Mouse (Mus musculus): ENCODE results near the gene St8sia4. TPM values are rescaled to one million over a fixed set of nuclear protein-coding genes. Genes with fewer than 3 reads are reported as not detected.

St8sia4 gene
- polyA plus RNA-seq, 1 experiment from 2014 or later: 50.2 TPM

DNA sequence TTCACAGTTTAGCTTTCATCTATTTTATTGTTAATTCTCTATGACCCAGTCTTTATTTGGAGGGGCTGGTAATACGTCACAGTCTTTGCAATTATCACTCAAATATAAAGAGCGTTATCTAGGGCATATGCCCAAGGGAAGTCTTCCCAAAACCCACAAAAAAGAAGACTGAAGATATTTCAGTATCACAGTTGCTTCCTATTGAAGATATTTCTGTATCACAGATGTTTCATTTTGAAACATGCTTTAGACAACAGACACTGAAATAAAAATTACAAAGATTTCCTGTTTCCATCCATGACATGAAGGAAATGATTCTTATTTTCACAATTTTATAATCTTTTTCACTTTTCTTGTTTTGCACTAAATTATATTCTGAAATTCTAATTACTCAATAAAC is 57.4 kb downstream of the St8sia4 start:
- H3K36me3 ChIP-seq (replicated peaks; ENCODE audit: control insufficient read depth, insufficient read depth): 0 out of 2 replicates have a peak, but pooled peaks cover 3% of the 10 kb centered on the region
- no peak overlapping the region for H3K27ac ChIP-seq
- H3K9ac ChIP-seq: no peak overlapping the region
- 83% methylated on average over 2 of the region's 2 CpGs for WGBS
- DNase-seq (ENCODE audit: low spot score) (no peak), ATAC-seq (ENCODE audit: low FRiP score) (no peak)
- H3K9me3 ChIP-seq (ENCODE audit: control insufficient read depth, low read length): no peaks in the 10 kb centered on the region
- no peak overlapping the region for H3K4me2 ChIP-seq (replicated peaks)
- no peaks in the 10 kb centered on the region for H3K27me3 ChIP-seq (ENCODE audit: control insufficient read depth, insufficient read depth, low read length)
- H3K4me1 ChIP-seq (replicated peaks; ENCODE audit: control insufficient read depth, insufficient read depth, low read length): no peaks in the 10 kb centered on the region
- no peak overlapping the region for H3K4me3 ChIP-seq (replicated peaks; ENCODE audit: low read length)

DNA sequence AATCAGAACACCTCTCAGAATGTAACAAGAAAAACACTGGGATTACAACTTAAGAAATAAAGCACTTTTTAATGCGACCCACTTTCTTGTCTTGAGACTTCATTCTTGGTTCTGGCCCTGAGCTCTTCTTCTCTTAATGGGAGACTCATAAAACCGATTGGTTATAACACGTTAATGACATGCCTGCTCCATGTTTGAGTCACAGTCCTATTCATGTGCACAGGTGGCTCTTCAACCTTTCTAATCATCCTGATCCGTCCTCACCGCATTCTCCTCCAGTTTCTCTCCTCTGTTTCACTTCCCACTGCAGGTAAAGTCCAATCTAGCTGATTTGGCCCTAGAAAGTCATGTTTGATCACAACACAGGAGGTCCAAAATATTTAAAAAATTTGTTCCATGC is 58.3 kb downstream of the St8sia4 start:
- ATAC-seq (ENCODE audit: low FRiP score) (no peak), DNase-seq (ENCODE audit: low spot score) (no peak)
- no peak overlapping the region for H3K9ac ChIP-seq
- H3K4me1 ChIP-seq (replicated peaks; ENCODE audit: control insufficient read depth, insufficient read depth, low read length): no peaks in the 10 kb centered on the region
- no peaks in the 10 kb centered on the region for H3K9me3 ChIP-seq (ENCODE audit: control insufficient read depth, low read length)
- 0 out of 2 replicates have a peak, but pooled peaks cover 3% of the 10 kb centered on the region for H3K36me3 ChIP-seq (replicated peaks; ENCODE audit: control insufficient read depth, insufficient read depth)
- H3K27me3 ChIP-seq (ENCODE audit: control insufficient read depth, insufficient read depth, low read length): no peaks in the 10 kb centered on the region
- H3K4me3 ChIP-seq (replicated peaks; ENCODE audit: low read length): no peak overlapping the region
- no peak overlapping the region for H3K27ac ChIP-seq
- 95% methylated on average over 5 of the region's 5 CpGs for WGBS
- H3K4me2 ChIP-seq (replicated peaks): no peak overlapping the region

DNA sequence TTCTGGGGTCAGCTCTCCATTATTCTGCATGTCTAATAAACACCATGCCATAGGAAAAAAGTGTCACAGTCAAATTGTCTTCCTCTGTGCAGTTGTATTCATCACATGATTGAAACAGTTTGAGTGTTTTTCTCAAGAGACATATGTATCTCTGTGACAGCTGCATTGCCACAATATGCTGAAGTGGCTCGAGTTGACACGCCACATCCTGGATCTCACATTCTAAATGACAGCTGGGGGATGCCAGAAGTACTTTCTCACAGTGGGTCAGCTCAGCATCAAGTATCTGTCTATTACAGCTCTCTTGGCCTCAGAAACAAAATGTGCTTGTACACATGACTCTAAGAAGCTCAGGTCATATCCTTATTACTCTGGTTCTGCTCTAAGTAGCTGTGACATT is 61.9 kb downstream of the St8sia4 start:
- no peak overlapping the region for H3K27ac ChIP-seq
- no peak overlapping the region for H3K4me2 ChIP-seq (replicated peaks)
- H3K4me3 ChIP-seq (replicated peaks; ENCODE audit: low read length): no peak overlapping the region
- 0 out of 2 replicates have a peak, but pooled peaks cover 3% of the 10 kb centered on the region for H3K36me3 ChIP-seq (replicated peaks; ENCODE audit: control insufficient read depth, insufficient read depth)
- no peak overlapping the region for H3K9ac ChIP-seq
- WGBS: 64% methylated on average over 2 of the region's 2 CpGs
- no peak for DNase-seq (ENCODE audit: low spot score)
- no peaks in the 10 kb centered on the region for H3K9me3 ChIP-seq (ENCODE audit: control insufficient read depth, low read length)
- H3K27me3 ChIP-seq (ENCODE audit: control insufficient read depth, insufficient read depth, low read length): no peaks in the 10 kb centered on the region
- no peaks in the 10 kb centered on the region for H3K4me1 ChIP-seq (replicated peaks; ENCODE audit: control insufficient read depth, insufficient read depth, low read length)
- ATAC-seq (ENCODE audit: low FRiP score): no peak

DNA sequence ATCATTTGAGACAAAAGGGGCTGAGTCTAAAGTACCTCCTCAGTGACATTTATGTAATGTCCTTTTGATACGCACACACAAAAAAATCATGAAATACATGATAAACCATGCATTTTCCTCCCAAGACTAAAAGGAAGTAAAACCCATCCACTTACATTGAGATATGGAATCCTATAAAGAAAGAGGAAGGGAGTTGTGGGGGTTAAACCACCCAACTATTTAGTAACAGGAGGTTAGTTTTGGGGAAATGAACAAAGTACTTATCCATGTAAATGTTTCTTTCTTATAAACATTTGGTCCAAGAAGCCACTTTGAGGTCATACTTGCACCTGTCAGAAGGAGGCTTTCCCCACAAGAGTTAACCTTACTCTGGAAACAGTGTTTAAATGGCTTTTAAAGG is 69.3 kb downstream of the St8sia4 start:
- DNase-seq (ENCODE audit: low spot score): no peak
- no peaks in the 10 kb centered on the region for H3K9me3 ChIP-seq (ENCODE audit: control insufficient read depth, low read length)
- H3K9ac ChIP-seq: no peak overlapping the region
- no peak overlapping the region for H3K27ac ChIP-seq
- no peak overlapping the region for H3K4me3 ChIP-seq (replicated peaks; ENCODE audit: low read length)
- no peak overlapping the region for H3K4me2 ChIP-seq (replicated peaks)
- no peaks in the 10 kb centered on the region for H3K4me1 ChIP-seq (replicated peaks; ENCODE audit: control insufficient read depth, insufficient read depth, low read length)
- 97% methylated on average over 1 of the region's 1 CpGs for WGBS
- ATAC-seq (ENCODE audit: low FRiP score): no peak
- H3K36me3 ChIP-seq (replicated peaks; ENCODE audit: control insufficient read depth, insufficient read depth): no peaks in the 10 kb centered on the region
- H3K27me3 ChIP-seq (ENCODE audit: control insufficient read depth, insufficient read depth, low read length): no peaks in the 10 kb centered on the region

DNA sequence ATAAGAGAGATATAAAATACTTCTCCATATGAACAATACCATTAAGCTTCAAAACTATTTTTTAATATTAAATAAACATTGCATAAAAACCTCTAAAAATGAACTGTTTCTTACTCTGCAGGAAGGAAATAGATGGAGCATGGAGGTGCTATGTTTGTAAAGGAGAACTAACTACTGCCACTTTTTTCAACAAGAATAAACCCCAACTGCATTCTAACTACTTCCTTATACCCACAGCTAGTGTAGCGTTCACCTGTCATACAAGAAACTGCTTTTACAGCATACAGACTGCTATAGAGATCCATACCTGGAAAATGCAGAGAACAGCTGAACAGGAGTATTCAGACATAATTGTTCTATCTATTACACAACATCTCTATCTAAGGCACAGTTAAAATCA is 70.5 kb downstream of the St8sia4 start:
- Histone ChIP-seq H3K4me2 (replicated peaks) (no peak overlapping the region), H3K9ac (no peak overlapping the region), H3K36me3 (replicated peaks; ENCODE audit: control insufficient read depth, insufficient read depth) (no peaks in the 10 kb centered on the region), H3K4me3 (replicated peaks; ENCODE audit: low read length) (no peak overlapping the region), H3K4me1 (replicated peaks; ENCODE audit: control insufficient read depth, insufficient read depth, low read length) (no peaks in the 10 kb centered on the region), H3K27ac (no peak overlapping the region), H3K27me3 (ENCODE audit: control insufficient read depth, insufficient read depth, low read length) (no peaks in the 10 kb centered on the region), H3K9me3 (ENCODE audit: control insufficient read depth, low read length) (no peaks in the 10 kb centered on the region)
- ATAC-seq (ENCODE audit: low FRiP score) (no peak), DNase-seq (ENCODE audit: low spot score) (no peak)
- 91% methylated on average over 1 of the region's 1 CpGs for WGBS

DNA sequence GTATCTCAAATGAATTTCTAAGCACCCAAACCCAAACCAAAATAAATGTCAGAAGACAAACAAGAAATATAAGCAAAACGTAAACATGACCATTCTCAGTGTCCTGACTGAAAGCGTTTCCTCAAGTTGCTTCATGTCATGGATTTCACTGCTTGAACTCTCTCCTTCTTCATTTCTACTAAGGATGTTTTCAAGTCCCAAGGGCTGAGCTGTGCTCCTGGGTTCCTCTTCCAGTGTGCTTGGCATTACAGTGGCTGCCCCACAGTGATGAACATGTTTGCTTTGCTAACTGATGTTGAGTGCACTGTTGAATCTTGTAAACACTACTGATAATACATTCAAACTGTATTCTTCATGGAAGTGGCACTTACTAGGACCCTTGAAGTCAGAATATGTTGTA is 76.3 kb downstream of the St8sia4 start:
- H3K4me1 ChIP-seq (replicated peaks; ENCODE audit: control insufficient read depth, insufficient read depth, low read length): no peaks in the 10 kb centered on the region
- H3K27me3 ChIP-seq (ENCODE audit: control insufficient read depth, insufficient read depth, low read length): no peaks in the 10 kb centered on the region
- no peak overlapping the region for H3K4me2 ChIP-seq (replicated peaks)
- H3K4me3 ChIP-seq (replicated peaks; ENCODE audit: low read length): no peak overlapping the region
- no peak overlapping the region for H3K9ac ChIP-seq
- peaks cover 10% of the 10 kb centered on the region for H3K36me3 ChIP-seq (replicated peaks; ENCODE audit: control insufficient read depth, insufficient read depth)
- WGBS: 80% methylated on average over 2 of the region's 2 CpGs
- H3K9me3 ChIP-seq (ENCODE audit: control insufficient read depth, low read length): no peaks in the 10 kb centered on the region
- DNase-seq (ENCODE audit: low spot score) (no peak), ATAC-seq (ENCODE audit: low FRiP score) (no peak)
- no peak overlapping the region for H3K27ac ChIP-seq

DNA sequence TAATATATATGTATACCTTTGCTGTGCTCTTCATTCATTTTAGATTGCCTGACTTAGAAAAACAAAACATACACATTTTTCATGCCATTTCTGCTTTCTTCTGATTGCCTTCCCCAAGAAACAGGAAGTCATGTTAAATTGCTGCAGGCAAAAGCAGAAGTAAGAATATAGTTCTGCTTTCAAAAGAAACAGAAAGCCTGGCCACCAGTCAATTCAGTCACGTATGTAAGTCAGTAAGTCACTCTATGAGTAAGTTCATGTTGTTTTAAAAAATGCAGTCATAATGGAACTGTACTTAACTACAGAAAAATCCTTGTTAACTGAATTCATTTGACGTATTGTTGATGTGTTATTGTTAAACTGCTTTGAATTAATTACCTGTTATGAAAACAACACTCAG is 77.3 kb downstream of the St8sia4 start:
- H3K4me3 ChIP-seq (replicated peaks; ENCODE audit: low read length): no peak overlapping the region
- 90% methylated on average over 2 of the region's 2 CpGs for WGBS
- no peak overlapping the region for H3K4me2 ChIP-seq (replicated peaks)
- H3K9me3 ChIP-seq (ENCODE audit: control insufficient read depth, low read length): no peaks in the 10 kb centered on the region
- DNase-seq (ENCODE audit: low spot score) (no peak), ATAC-seq (ENCODE audit: low FRiP score) (no peak)
- H3K4me1 ChIP-seq (replicated peaks; ENCODE audit: control insufficient read depth, insufficient read depth, low read length): no peaks in the 10 kb centered on the region
- H3K9ac ChIP-seq: no peak overlapping the region
- no peak overlapping the region for H3K27ac ChIP-seq
- peaks cover 10% of the 10 kb centered on the region for H3K36me3 ChIP-seq (replicated peaks; ENCODE audit: control insufficient read depth, insufficient read depth)
- no peaks in the 10 kb centered on the region for H3K27me3 ChIP-seq (ENCODE audit: control insufficient read depth, insufficient read depth, low read length)

DNA sequence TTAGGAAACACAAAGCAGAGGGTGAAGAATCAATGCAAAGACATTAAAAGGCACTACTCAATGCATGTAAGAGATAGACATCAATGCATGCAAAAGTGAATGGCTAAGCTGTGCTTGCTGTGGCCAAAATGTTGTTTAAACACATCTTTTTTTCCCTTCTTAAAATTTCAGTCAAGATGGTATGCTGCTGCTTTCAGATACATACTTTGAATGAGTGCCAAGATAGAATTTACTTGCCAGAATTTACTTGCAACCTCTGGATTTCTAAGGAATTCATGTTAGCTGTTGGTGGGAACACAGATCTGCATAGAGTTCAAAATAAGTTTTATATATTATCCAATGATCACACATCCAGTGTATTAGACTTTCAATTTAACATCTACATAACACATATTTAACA is 77.9 kb downstream of the St8sia4 start:
- no peaks in the 10 kb centered on the region for H3K27me3 ChIP-seq (ENCODE audit: control insufficient read depth, insufficient read depth, low read length)
- no peak overlapping the region for H3K27ac ChIP-seq
- no peak overlapping the region for H3K4me3 ChIP-seq (replicated peaks; ENCODE audit: low read length)
- H3K9ac ChIP-seq: no peak overlapping the region
- no peaks in the 10 kb centered on the region for H3K9me3 ChIP-seq (ENCODE audit: control insufficient read depth, low read length)
- H3K4me2 ChIP-seq (replicated peaks): no peak overlapping the region
- H3K4me1 ChIP-seq (replicated peaks; ENCODE audit: control insufficient read depth, insufficient read depth, low read length): no peaks in the 10 kb centered on the region
- peaks cover 10% of the 10 kb centered on the region for H3K36me3 ChIP-seq (replicated peaks; ENCODE audit: control insufficient read depth, insufficient read depth)
- no peak for DNase-seq (ENCODE audit: low spot score)
- ATAC-seq (ENCODE audit: low FRiP score): no peak

DNA sequence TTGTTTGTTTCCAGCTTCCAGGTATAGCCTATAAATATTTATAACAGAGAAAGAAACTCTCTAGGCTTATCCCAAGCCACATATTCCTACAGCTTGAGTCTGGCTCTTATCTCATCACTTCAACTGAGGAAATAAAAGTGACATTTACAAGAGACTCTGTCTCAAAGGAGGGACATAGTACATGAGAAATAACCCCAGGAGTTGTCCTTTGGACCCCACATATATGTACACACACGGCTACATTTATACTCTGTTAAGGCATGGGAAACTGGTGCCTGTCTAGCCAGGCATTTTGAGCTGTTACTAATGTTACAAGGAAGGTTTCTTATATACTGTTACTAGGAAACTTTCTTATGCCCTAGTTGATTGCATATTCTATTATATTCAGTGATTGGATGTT is 84.1 kb downstream of the St8sia4 start:
- no peak overlapping the region for H3K4me2 ChIP-seq (replicated peaks)
- H3K27ac ChIP-seq: no peak overlapping the region
- H3K9me3 ChIP-seq (ENCODE audit: control insufficient read depth, low read length): no peaks in the 10 kb centered on the region
- DNase-seq (ENCODE audit: low spot score): no peak
- no peaks in the 10 kb centered on the region for H3K27me3 ChIP-seq (ENCODE audit: control insufficient read depth, insufficient read depth, low read length)
- WGBS: 82% methylated on average over 1 of the region's 1 CpGs
- H3K36me3 ChIP-seq (replicated peaks; ENCODE audit: control insufficient read depth, insufficient read depth): no peaks in the 10 kb centered on the region
- ATAC-seq (ENCODE audit: low FRiP score): no peak
- no peaks in the 10 kb centered on the region for H3K4me1 ChIP-seq (replicated peaks; ENCODE audit: control insufficient read depth, insufficient read depth, low read length)
- H3K4me3 ChIP-seq (replicated peaks; ENCODE audit: low read length): no peak overlapping the region
- H3K9ac ChIP-seq: no peak overlapping the region

DNA sequence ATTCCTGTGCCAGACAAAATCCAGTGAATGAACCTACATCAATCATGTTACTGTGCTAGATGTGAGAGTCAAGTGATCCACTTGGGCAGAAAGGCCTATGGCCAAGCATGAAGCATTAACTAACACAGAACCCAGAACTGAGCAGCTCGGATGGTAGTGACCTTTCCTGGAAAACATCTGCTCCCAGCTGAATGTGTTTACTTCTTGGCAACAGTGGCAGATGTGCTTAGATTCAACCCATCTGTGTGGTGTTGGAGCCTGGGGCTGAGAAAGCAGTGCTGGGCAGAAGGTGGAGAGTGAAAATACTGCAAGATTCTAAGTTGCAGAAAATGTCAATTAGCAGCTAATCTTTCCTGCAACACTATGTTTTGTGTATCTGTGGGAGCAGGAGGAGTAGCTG is 85.1 kb downstream of the St8sia4 start:
- H3K4me2 ChIP-seq (replicated peaks): no peak overlapping the region
- H3K9ac ChIP-seq: no peak overlapping the region
- ATAC-seq (ENCODE audit: low FRiP score) (no peak; the same call in 1 of the 2 replicates), DNase-seq (ENCODE audit: low spot score) (no peak)
- H3K27ac ChIP-seq: no peak overlapping the region
- H3K4me1 ChIP-seq (replicated peaks; ENCODE audit: control insufficient read depth, insufficient read depth, low read length): no peaks in the 10 kb centered on the region
- no peaks in the 10 kb centered on the region for H3K27me3 ChIP-seq (ENCODE audit: control insufficient read depth, insufficient read depth, low read length)
- H3K4me3 ChIP-seq (replicated peaks; ENCODE audit: low read length): no peak overlapping the region
- no peaks in the 10 kb centered on the region for H3K36me3 ChIP-seq (replicated peaks; ENCODE audit: control insufficient read depth, insufficient read depth)
- H3K9me3 ChIP-seq (ENCODE audit: control insufficient read depth, low read length): no peaks in the 10 kb centered on the region
- WGBS: 50% methylated on average over 1 of the region's 1 CpGs

Data from hindbrain, embryonic 14.5 days (tissue).